Mouse (Mus musculus) activated CD4-positive, CD25-positive, alpha-beta regulatory T cell (primary cell): Measurements from ENCODE around the gene Ptpro. TPM values are rescaled to one million over a fixed set of nuclear protein-coding genes. Genes with fewer than 3 reads are reported as not detected.

Source experiments
- polyA plus RNA-seq, 2 experiments: library from polyadenylated mRNA; unstranded; fragments of 100-300 nt; shearing (Covaris generic); gene quantifications; one replicate each; pipeline ENCODE4 v1.2.1; 2017

Gene Ptpro
- polyA plus RNA-seq = 1 to 10 TPM in 1 of 2 experiments, not detected in 1; 1.3 TPM

DNA sequence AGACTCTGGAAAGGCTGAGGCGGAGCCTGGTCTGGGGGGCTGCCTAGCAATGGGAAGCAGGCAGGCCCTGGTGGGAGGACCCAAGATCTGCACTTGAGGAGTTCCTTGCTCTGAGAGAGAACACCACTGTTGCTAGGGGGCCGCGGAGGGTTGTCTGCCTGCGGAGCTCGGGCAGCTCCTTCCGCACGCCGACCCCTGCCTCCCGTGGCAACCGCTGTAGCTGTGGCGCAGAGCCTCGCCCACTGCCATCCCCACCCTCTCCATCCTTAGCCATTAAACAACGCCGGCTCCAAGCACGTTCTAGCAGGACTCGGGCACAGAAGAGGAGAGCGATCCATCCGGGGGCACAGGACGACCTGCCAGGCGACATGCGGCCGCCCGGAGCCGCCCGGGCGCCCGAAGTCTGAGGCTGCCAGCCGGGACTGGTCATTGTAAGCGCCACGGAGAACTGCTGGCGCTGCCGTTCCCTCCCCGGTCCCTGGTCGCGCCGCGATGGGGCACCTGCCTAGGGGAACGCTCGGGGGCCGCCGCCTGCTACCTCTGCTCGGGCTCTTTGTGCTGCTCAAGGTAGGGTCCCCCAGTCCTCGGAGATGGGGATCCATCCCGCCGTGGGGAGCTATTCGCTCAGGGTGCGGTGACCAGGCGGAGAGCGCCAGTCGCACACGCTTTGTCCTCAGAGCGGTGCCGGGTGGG lies at the start of gene Ptpro:
Gene Ptpro (plus strand): TSS at position 126 of the 693 bp plus-strand sequence.

Other genes starting within 250 kb of the Ptpro start
- gene Rerg, start 81.8 kb upstream of the Ptpro start, polyA plus RNA-seq = not detected